Mouse (Mus musculus) liver, embryonic 14.5 days (tissue): ENCODE data around the gene Fam240a. TPM values are rescaled to one million over a fixed set of nuclear protein-coding genes. Genes with fewer than 3 reads are reported as not detected.

Source experiments
- ATAC-seq: fragments of 200-750 bp; cut with Nextera tagmentation; 2 replicates; pipeline ENCODE4 v1.8.0; 2017; ENCODE audit warnings: moderate number of reproducible peaks, mild to moderate bottlenecking, moderate library complexity; ENCODE audit not compliant: insufficient read depth
- DNase-seq, 3 experiments: peaks; one replicate each; pipeline ENCODE4 v3.0.0-alpha.2; 2012 to 2013; ENCODE audit warnings: low read depth in 3 of 3, low spot score in 3 of 3
- H3K27ac ChIP-seq: fragments of 300-500 bp; sonication (generic); 2 replicates; pipeline ENCODE4 v1.5.1; 2014; ENCODE audit warnings: moderate library complexity, mild to moderate bottlenecking, control low read depth, inconsistent platforms
- H3K27me3 ChIP-seq: fragments of 300-500 bp; sonication (generic); 2 replicates; pipeline ENCODE4 v1.6.1; 2014; ENCODE audit warnings: mild to moderate bottlenecking, low read length, moderate library complexity; ENCODE audit not compliant: control insufficient read depth, insufficient read depth
- H3K36me3 ChIP-seq: fragments of 300-500 bp; sonication (generic); replicated peaks from 2 replicates; pipeline ENCODE4 v1.6.1; 2014; ENCODE audit warnings: low read depth; ENCODE audit not compliant: control insufficient read depth, insufficient read depth
- H3K4me1 ChIP-seq, 2 experiments: fragments of 200-500 bp in 1 of 2; fragments of 300-500 bp in 1 of 2; sonication (generic) in 1 of 2; replicated peaks; 2 replicates each; pipeline ENCODE4 v1.6.1; 2012 to 2014; ENCODE audit warnings: antibody characterized with exemption in 1 of 2, inconsistent platforms in 1 of 2, low read length in 1 of 2; ENCODE audit not compliant: control insufficient read depth in 2 of 2, insufficient read depth in 2 of 2
- H3K4me2 ChIP-seq: fragments of 300-500 bp; sonication (generic); 2 replicates; pipeline ENCODE4 v1.6.1; 2014; ENCODE audit warnings: low read depth, mild to moderate bottlenecking, control low read depth, moderate library complexity
- H3K4me3 ChIP-seq, 2 experiments: fragments of 200-500 bp in 1 of 2; fragments of 300-500 bp in 1 of 2; sonication (generic) in 1 of 2; 2 replicates each; pipeline ENCODE4 v1.5.1; 2012 to 2014; ENCODE audit warnings: low read depth in 2 of 2, low read length in 2 of 2, mild to moderate bottlenecking in 2 of 2, control low read depth in 1 of 2, inconsistent platforms in 1 of 2, moderate library complexity in 1 of 2; ENCODE audit not compliant: insufficient read depth in 1 of 2
- H3K9ac ChIP-seq: fragments of 300-500 bp; sonication (generic); replicated peaks from 2 replicates; pipeline ENCODE4 v1.6.1; 2014; ENCODE audit warnings: mild to moderate bottlenecking, control low read depth, moderate library complexity
- H3K9me3 ChIP-seq: fragments of 300-500 bp; sonication (generic); 2 replicates; pipeline ENCODE4 v1.6.1; 2016; ENCODE audit warnings: low read length, mixed read lengths; ENCODE audit not compliant: control insufficient read depth
- CTCF ChIP-seq: IDR thresholded peaks from 2 replicates; pipeline ENCODE4 v1.5.1; 2016; ENCODE audit warnings: antibody characterized with exemption, low read depth, control low read depth
- EP300 ChIP-seq: IDR thresholded peaks from 2 replicates; pipeline ENCODE4 v1.6.1; 2016; ENCODE audit warnings: antibody characterized with exemption, low read depth
- WGBS: fragments of 180-500 bp; shearing (Covaris S2); extraction: QIAGEN DNeasy Blood & Tissue Kit; methylation state at CpG from one replicate; pipeline ENCODE4 v1.1.7; 2014; ENCODE audit not compliant: insufficient replicate concordance; 5-methylcytosine and 5-hydroxymethylcytosine counted together
- polyA plus RNA-seq, 2 experiments: library from polyadenylated mRNA; depleted of rRNA in 1 of 2; stranded (reverse) in 1 of 2; unstranded in 1 of 2; fragments of >200 nt; fragmentation: Nextera tagmentation in 1 of 2; extraction: Ambion mirVana in 1 of 2; gene quantifications; 2 replicates each; pipeline versions ENCODE4 v1.2.1 to v1.2.3; 2012 to 2014

Fam240a gene
- polyA plus RNA-seq, 2 experiments: not detected

GRCm38 (mm10) chr9:110953550-110954461 lies 37.1 kb upstream of the Fam240a start:
- TF ChIP-seq EP300 (no peak), CTCF (peak; percentile 64)
- Histone ChIP-seq H3K4me3 (peak overlapping the region; percentile 43 to 52), H3K9me3 (no peaks in the 10 kb centered on the region), H3K36me3 (no peaks in the 10 kb centered on the region), H3K27ac (no peak overlapping the region), H3K4me1 (peaks cover 0 to 6% of the 10 kb centered on the region in 2 experiments; a peak in 2 of 4 replicates), H3K27me3 (no peaks in the 10 kb centered on the region; the same call in none of the 2 replicates), H3K9ac (no peak overlapping the region), H3K4me2 (peak overlapping the region; percentile 65)
- DNase-seq: peak in 2 of 3 experiments; percentile 14 to 18
- ATAC-seq: peak; percentile 31; the same call in 1 of the 2 replicates
- WGBS: 2% methylated on average over 44 of the region's 44 CpGs

GRCm38 (mm10) chr9:110952931-110953549 lies 36.4 kb upstream of the Fam240a start:
- ATAC-seq (no peak), DNase-seq (no peak)
- no peaks in the 10 kb centered on the region for H3K9me3 ChIP-seq
- no peak overlapping the region for H3K9ac ChIP-seq
- no peaks in the 10 kb centered on the region for H3K36me3 ChIP-seq
- TF ChIP-seq EP300 (no peak), CTCF (no peak)
- H3K4me2 ChIP-seq: peak overlapping the region; percentile 65
- no peak overlapping the region; a peak in 1 of 4 replicates for H3K4me3 ChIP-seq
- 42% methylated on average over 5 of the region's 5 CpGs for WGBS
- H3K4me1 ChIP-seq: peaks cover 0 to 8% of the 10 kb centered on the region in 2 experiments; a peak in 2 of 4 replicates
- no peak overlapping the region for H3K27ac ChIP-seq
- H3K27me3 ChIP-seq: no peaks in the 10 kb centered on the region; the same call in none of the 2 replicates

GRCm38 (mm10) chr9:110952398-110952797 lies 35.7 kb upstream of the Fam240a start:
- ATAC-seq (no peak), DNase-seq (no peak)
- Histone ChIP-seq H3K27me3 (no peaks in the 10 kb centered on the region; the same call in none of the 2 replicates), H3K27ac (no peak overlapping the region), H3K36me3 (no peaks in the 10 kb centered on the region), H3K4me2 (no peak overlapping the region), H3K9me3 (no peaks in the 10 kb centered on the region), H3K4me1 (peaks cover 0 to 13% of the 10 kb centered on the region in 2 experiments; a peak in 2 of 4 replicates), H3K4me3 (no peak overlapping the region), H3K9ac (no peak overlapping the region)
- TF ChIP-seq EP300: no peak
- TF ChIP-seq CTCF: no peak
- 26% methylated on average over 6 of the region's 6 CpGs for WGBS

- TF ChIP-seq CTCF (no peak), EP300 (no peak)
- ATAC-seq: no peak
These were observed 35.2 kb upstream of the Fam240a start for GRCm38 (mm10) chr9:110951866-110952265.

GRCm38 (mm10) chr9:110951397-110951796 lies 34.7 kb upstream of the Fam240a start, which contains the start of gene Lrrc2:
Gene Lrrc2 (plus strand): TSS chr9:110951545.
- Histone ChIP-seq H3K27ac (no peak within 1 kb of the TSS), H3K4me2 (no peak within 1 kb of the TSS), H3K4me3 (no peak within 1 kb of the TSS), H3K4me1 (peaks cover 0 to 15% of the 10 kb centered on the region in 2 experiments; a peak in 2 of 4 replicates), H3K9me3 (no peaks in the 10 kb centered on the region), H3K27me3 (peaks cover 4% of the 10 kb centered on the region), H3K9ac (no peak within 1 kb of the TSS), H3K36me3 (no peaks in the 10 kb centered on the region)
- ATAC-seq (no peak), DNase-seq (no peak)
- 49% methylated on average over 11 of the region's 11 CpGs for WGBS
- TF ChIP-seq EP300 (no peak), CTCF (no peak)

More at GRCm38 (mm10) chr9:110951866-110952265, 35.2 kb upstream of the Fam240a start:
- WGBS: 72% methylated on average over 13 of the region's 13 CpGs
- Histone ChIP-seq H3K4me2 (no peak overlapping the region), H3K36me3 (no peaks in the 10 kb centered on the region), H3K27ac (no peak overlapping the region), H3K4me3 (no peak overlapping the region), H3K27me3 (no peaks in the 10 kb centered on the region; the same call in none of the 2 replicates), H3K9me3 (no peaks in the 10 kb centered on the region), H3K9ac (no peak overlapping the region), H3K4me1 (peaks cover 0 to 15% of the 10 kb centered on the region in 2 experiments; a peak in 2 of 4 replicates)
- DNase-seq: no peak
